Mouse (Mus musculus) thymus, postnatal 14 days (tissue): ENCODE data around the gene Fam71e1.

Source experiments
- DNase-seq: peaks from one replicate; pipeline ENCODE4 v3.0.0; 2021

The Fam71e1 gene

GRCm38 (mm10) chr7:44501563-44502115, 5.3 kb downstream of the Fam71e1 start:
- peak; percentile 82 for DNase-seq

- no peak for DNase-seq
These were observed 11.1 kb downstream of the Fam71e1 start for GRCm38 (mm10) chr7:44507491-44507890.

- DNase-seq = no peak
These were observed 23.0 kb downstream of the Fam71e1 start for GRCm38 (mm10) chr7:44519240-44519913.

GRCm38 (mm10) chr7:44520990-44521389, 24.6 kb downstream of the Fam71e1 start:
- no peak for DNase-seq

- peak; percentile 88 for DNase-seq
These were observed 25.3 kb downstream of the Fam71e1 start for GRCm38 (mm10) chr7:44521710-44522109.

- no peak for DNase-seq
These were observed 26.7 kb downstream of the Fam71e1 start for GRCm38 (mm10) chr7:44523056-44523455.

- no peak for DNase-seq
These were observed 28.1 kb downstream of the Fam71e1 start, which contains the start of gene Mybpc2 for GRCm38 (mm10) chr7:44524502-44524901. Mybpc2 (minus strand) TSS chr7:44524656.

GRCm38 (mm10) chr7:44525126-44525832, 28.9 kb downstream of the Fam71e1 start:
- peak; percentile 23 for DNase-seq

- no peak for DNase-seq
These were observed 30.2 kb downstream of the Fam71e1 start for GRCm38 (mm10) chr7:44526414-44527154.

GRCm38 (mm10) chr7:44527483-44528398, 31.4 kb downstream of the Fam71e1 start:
- DNase-seq = peak; percentile 89

GRCm38 (mm10) chr7:44529518-44529917, 33.1 kb downstream of the Fam71e1 start:
- DNase-seq = peak; percentile 4

GRCm38 (mm10) chr7:44530507-44530906, 34.1 kb downstream of the Fam71e1 start:
- no peak for DNase-seq

- peak; percentile 63 for DNase-seq
These were observed 34.8 kb downstream of the Fam71e1 start for GRCm38 (mm10) chr7:44531207-44531606.

- peak; percentile 16 for DNase-seq
These were observed 35.8 kb downstream of the Fam71e1 start, which contains the start of gene Spib for GRCm38 (mm10) chr7:44531946-44532732. Spib (minus strand) TSS chr7:44532071.

GRCm38 (mm10) chr7:44532918-44533745, 36.8 kb downstream of the Fam71e1 start:
- DNase-seq = peak; percentile 6

GRCm38 (mm10) chr7:44533746-44534045, 37.3 kb downstream of the Fam71e1 start:
- no peak for DNase-seq

- peak; percentile 33 for DNase-seq
These were observed 37.9 kb downstream of the Fam71e1 start for GRCm38 (mm10) chr7:44534242-44534641.

GRCm38 (mm10) chr7:44534656-44535441, 38.5 kb downstream of the Fam71e1 start:
- DNase-seq = peak; percentile 16
